Mouse (Mus musculus) liver, postnatal 0 days (tissue): ENCODE data around the gene Flrt1.

Experiments used
- CTCF ChIP-seq: sonication (generic); IDR thresholded peaks from 2 replicates; pipeline ENCODE4 v1.5.1; 2016; ENCODE audit warnings: antibody characterized with exemption, low read depth
- EP300 ChIP-seq: IDR thresholded peaks from 2 replicates; pipeline ENCODE4 v1.6.1; 2016; ENCODE audit warnings: antibody characterized with exemption, low read depth, mild to moderate bottlenecking

GRCm38 (mm10) chr19:7089050-7089449, 16.5 kb downstream of the Flrt1 start:
- TF ChIP-seq CTCF (no peak), EP300 (no peak)
